Mouse (Mus musculus): ENCODE measurements around the gene Ctnnb1. TPM values are rescaled to one million over a fixed set of nuclear protein-coding genes. Genes with fewer than 3 reads are reported as not detected.

Ctnnb1 gene
- polyA plus RNA-seq, 1 experiment from 2014 or later = 436 TPM

DNA sequence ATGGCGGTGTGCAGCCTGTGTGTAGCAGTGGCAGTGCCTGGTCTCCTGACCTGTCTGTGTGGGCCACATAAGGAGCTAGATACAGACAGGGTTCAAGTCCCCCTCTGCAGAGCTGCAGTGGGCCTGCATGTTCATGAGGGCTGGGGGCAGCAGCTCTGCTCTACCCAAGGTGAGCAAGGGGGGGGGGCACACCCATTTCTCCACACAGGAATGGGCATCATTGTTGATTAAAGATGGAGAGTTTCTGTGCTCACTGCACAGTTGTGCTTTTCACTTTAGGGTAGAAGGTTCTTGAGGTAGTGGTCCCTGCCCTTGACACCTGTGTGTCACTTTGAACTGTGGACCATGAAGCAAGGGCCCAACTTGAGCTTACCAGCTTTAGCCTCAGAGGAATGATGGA, 19.8 kb downstream of the Ctnnb1 start:
- no peak for ATAC-seq (ENCODE audit: insufficient number of reproducible peaks, insufficient read depth, low FRiP score, low read depth)
- H3K4me3 ChIP-seq (ENCODE audit: control insufficient read depth in 1 of 2, insufficient read depth in 1 of 2, low read depth in 1 of 2, low read length in 2 of 2) = no peak overlapping the region
- peaks cover 6 to 47% of the 10 kb centered on the region in 2 experiments for H3K4me1 ChIP-seq (ENCODE audit: control insufficient read depth in 2 of 2, insufficient read depth in 2 of 2, low read length in 2 of 2)
- no peaks in the 10 kb centered on the region for H3K27me3 ChIP-seq (ENCODE audit: control insufficient read depth, insufficient read depth, low read length)
- H3K9ac ChIP-seq (ENCODE audit: low read length) = no peak overlapping the region
- no peaks in the 10 kb centered on the region for H3K9me3 ChIP-seq (ENCODE audit: control insufficient read depth, low read length)
- 92% methylated on average over 1 of the region's 1 CpGs for WGBS
- H3K27ac ChIP-seq (replicated peaks in 1 of 2; ENCODE audit: control insufficient read depth in 1 of 2, insufficient read depth in 1 of 2, low read depth in 2 of 2, low read length in 2 of 2) = no peak overlapping the region
- peaks cover 46% of the 10 kb centered on the region for H3K36me3 ChIP-seq (ENCODE audit: control insufficient read depth, insufficient read depth, low read length)
- no peak overlapping the region for H3K4me2 ChIP-seq (ENCODE audit: low read length)

DNA sequence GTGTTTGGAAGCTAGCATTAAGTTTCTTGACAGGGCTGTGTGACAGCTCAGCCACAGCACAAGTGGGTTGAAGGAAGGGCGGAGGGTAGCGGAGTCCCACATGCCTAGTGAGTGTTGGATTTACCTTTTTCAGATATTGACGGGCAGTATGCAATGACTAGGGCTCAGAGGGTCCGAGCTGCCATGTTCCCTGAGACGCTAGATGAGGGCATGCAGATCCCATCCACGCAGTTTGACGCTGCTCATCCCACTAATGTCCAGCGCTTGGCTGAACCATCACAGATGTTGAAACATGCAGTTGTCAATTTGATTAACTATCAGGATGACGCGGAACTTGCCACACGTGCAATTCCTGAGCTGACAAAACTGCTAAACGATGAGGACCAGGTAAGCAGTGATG, 21.7 kb downstream of the Ctnnb1 start:
- H3K36me3 ChIP-seq (ENCODE audit: control insufficient read depth, insufficient read depth, low read length) = peaks cover 65% of the 10 kb centered on the region
- H3K9me3 ChIP-seq (ENCODE audit: control insufficient read depth, low read length) = no peaks in the 10 kb centered on the region
- no peak for ATAC-seq (ENCODE audit: insufficient number of reproducible peaks, insufficient read depth, low FRiP score, low read depth)
- no peaks in the 10 kb centered on the region for H3K27me3 ChIP-seq (ENCODE audit: control insufficient read depth, insufficient read depth, low read length)
- H3K4me3 ChIP-seq (ENCODE audit: control insufficient read depth in 1 of 2, insufficient read depth in 1 of 2, low read depth in 1 of 2, low read length in 2 of 2) = no peak overlapping the region
- H3K4me2 ChIP-seq (ENCODE audit: low read length) = no peak overlapping the region
- no peak overlapping the region for H3K27ac ChIP-seq (replicated peaks in 1 of 2; ENCODE audit: control insufficient read depth in 1 of 2, insufficient read depth in 1 of 2, low read depth in 2 of 2, low read length in 2 of 2)
- 92% methylated on average over 12 of the region's 12 CpGs for WGBS
- H3K4me1 ChIP-seq (ENCODE audit: control insufficient read depth in 2 of 2, insufficient read depth in 2 of 2, low read length in 2 of 2) = peaks cover 4 to 31% of the 10 kb centered on the region in 2 experiments; a peak in 3 of 4 replicates
- H3K9ac ChIP-seq (ENCODE audit: low read length) = no peak overlapping the region

- ATAC-seq (ENCODE audit: insufficient number of reproducible peaks, insufficient read depth, low FRiP score, low read depth) = no peak
- H3K36me3 ChIP-seq (ENCODE audit: control insufficient read depth, insufficient read depth, low read length) = peaks cover 77% of the 10 kb centered on the region
- H3K4me3 ChIP-seq (ENCODE audit: control insufficient read depth in 1 of 2, insufficient read depth in 1 of 2, low read depth in 1 of 2, low read length in 2 of 2) = no peak overlapping the region
- 63% methylated on average over 3 of the region's 3 CpGs for WGBS
- H3K27ac ChIP-seq (replicated peaks in 1 of 2; ENCODE audit: control insufficient read depth in 1 of 2, insufficient read depth in 1 of 2, low read depth in 2 of 2, low read length in 2 of 2) = no peak overlapping the region
- no peak overlapping the region for H3K9ac ChIP-seq (ENCODE audit: low read length)
- H3K27me3 ChIP-seq (ENCODE audit: control insufficient read depth, insufficient read depth, low read length) = no peaks in the 10 kb centered on the region
- H3K4me1 ChIP-seq (ENCODE audit: control insufficient read depth in 2 of 2, insufficient read depth in 2 of 2, low read length in 2 of 2) = peaks cover 4 to 22% of the 10 kb centered on the region in 2 experiments; a peak in 3 of 4 replicates
- H3K9me3 ChIP-seq (ENCODE audit: control insufficient read depth, low read length) = no peaks in the 10 kb centered on the region
- no peak overlapping the region for H3K4me2 ChIP-seq (ENCODE audit: low read length)
Measured at GRCm38 (mm10) chr9:120951947-120952346, 22.9 kb downstream of the Ctnnb1 start.

- WGBS = 84% methylated on average over 5 of the region's 5 CpGs
- H3K9ac ChIP-seq (ENCODE audit: low read length) = no peak overlapping the region
- H3K9me3 ChIP-seq (ENCODE audit: control insufficient read depth, low read length) = no peaks in the 10 kb centered on the region
- peak overlapping the region in 1 of 2 experiments; percentile 11; a peak in 1 of 4 replicates for H3K27ac ChIP-seq (replicated peaks in 1 of 2; ENCODE audit: control insufficient read depth in 1 of 2, insufficient read depth in 1 of 2, low read depth in 2 of 2, low read length in 2 of 2)
- peaks cover 100% of the 10 kb centered on the region for H3K36me3 ChIP-seq (ENCODE audit: control insufficient read depth, insufficient read depth, low read length)
- no peak for ATAC-seq (ENCODE audit: insufficient number of reproducible peaks, insufficient read depth, low FRiP score, low read depth)
- no peak overlapping the region for H3K4me2 ChIP-seq (ENCODE audit: low read length)
- H3K27me3 ChIP-seq (ENCODE audit: control insufficient read depth, insufficient read depth, low read length) = no peaks in the 10 kb centered on the region
- H3K4me3 ChIP-seq (ENCODE audit: control insufficient read depth in 1 of 2, insufficient read depth in 1 of 2, low read depth in 1 of 2, low read length in 2 of 2) = no peak overlapping the region
- peaks cover 8 to 43% of the 10 kb centered on the region in 2 experiments; a peak in 3 of 4 replicates for H3K4me1 ChIP-seq (ENCODE audit: control insufficient read depth in 2 of 2, insufficient read depth in 2 of 2, low read length in 2 of 2)
Measured at GRCm38 (mm10) chr9:120958051-120958450, 29.0 kb downstream of the Ctnnb1 start.

- 0 out of 2 replicates have a peak, but pooled peaks have one; percentile 22 for ATAC-seq (ENCODE audit: insufficient number of reproducible peaks, insufficient read depth, low FRiP score, low read depth)
- Histone ChIP-seq H3K4me1 (ENCODE audit: control insufficient read depth in 2 of 2, insufficient read depth in 2 of 2, low read length in 2 of 2) (peaks cover 10 to 44% of the 10 kb centered on the region in 2 experiments; a peak in 3 of 4 replicates), H3K4me3 (ENCODE audit: control insufficient read depth in 1 of 2, insufficient read depth in 1 of 2, low read depth in 1 of 2, low read length in 2 of 2) (no peak overlapping the region), H3K4me2 (ENCODE audit: low read length) (no peak overlapping the region), H3K9me3 (ENCODE audit: control insufficient read depth, low read length) (no peaks in the 10 kb centered on the region), H3K27ac (replicated peaks in 1 of 2; ENCODE audit: control insufficient read depth in 1 of 2, insufficient read depth in 1 of 2, low read depth in 2 of 2, low read length in 2 of 2) (no peak overlapping the region), H3K9ac (ENCODE audit: low read length) (no peak overlapping the region), H3K36me3 (ENCODE audit: control insufficient read depth, insufficient read depth, low read length) (peaks cover 98% of the 10 kb centered on the region), H3K27me3 (ENCODE audit: control insufficient read depth, insufficient read depth, low read length) (no peaks in the 10 kb centered on the region)
- 29% methylated on average over 6 of the region's 6 CpGs for WGBS
Measured at GRCm38 (mm10) chr9:120958560-120958959, 29.5 kb downstream of the Ctnnb1 start.

GRCm38 (mm10) chr9:120959225-120959624, 30.2 kb downstream of the Ctnnb1 start:
- no peaks in the 10 kb centered on the region for H3K27me3 ChIP-seq (ENCODE audit: control insufficient read depth, insufficient read depth, low read length)
- H3K4me3 ChIP-seq (ENCODE audit: control insufficient read depth in 1 of 2, insufficient read depth in 1 of 2, low read depth in 1 of 2, low read length in 2 of 2) = no peak overlapping the region
- no peak for ATAC-seq (ENCODE audit: insufficient number of reproducible peaks, insufficient read depth, low FRiP score, low read depth)
- peaks cover 98% of the 10 kb centered on the region for H3K36me3 ChIP-seq (ENCODE audit: control insufficient read depth, insufficient read depth, low read length)
- no peak overlapping the region for H3K4me2 ChIP-seq (ENCODE audit: low read length)
- H3K9me3 ChIP-seq (ENCODE audit: control insufficient read depth, low read length) = no peaks in the 10 kb centered on the region
- peaks cover 15 to 43% of the 10 kb centered on the region in 2 experiments; a peak in 3 of 4 replicates for H3K4me1 ChIP-seq (ENCODE audit: control insufficient read depth in 2 of 2, insufficient read depth in 2 of 2, low read length in 2 of 2)
- 82% methylated on average over 4 of the region's 4 CpGs for WGBS
- H3K9ac ChIP-seq (ENCODE audit: low read length) = no peak overlapping the region
- H3K27ac ChIP-seq (replicated peaks in 1 of 2; ENCODE audit: control insufficient read depth in 1 of 2, insufficient read depth in 1 of 2, low read depth in 2 of 2, low read length in 2 of 2) = no peak overlapping the region

- H3K9me3 ChIP-seq (ENCODE audit: control insufficient read depth, low read length) = no peaks in the 10 kb centered on the region
- no peak for ATAC-seq (ENCODE audit: insufficient number of reproducible peaks, insufficient read depth, low FRiP score, low read depth)
- peaks cover 98% of the 10 kb centered on the region for H3K36me3 ChIP-seq (ENCODE audit: control insufficient read depth, insufficient read depth, low read length)
- WGBS = 65% methylated on average over 4 of the region's 4 CpGs
- no peak overlapping the region for H3K4me2 ChIP-seq (ENCODE audit: low read length)
- no peak overlapping the region for H3K4me3 ChIP-seq (ENCODE audit: control insufficient read depth in 1 of 2, insufficient read depth in 1 of 2, low read depth in 1 of 2, low read length in 2 of 2)
- no peak overlapping the region for H3K9ac ChIP-seq (ENCODE audit: low read length)
- H3K4me1 ChIP-seq (ENCODE audit: control insufficient read depth in 2 of 2, insufficient read depth in 2 of 2, low read length in 2 of 2) = peaks cover 16 to 51% of the 10 kb centered on the region in 2 experiments; a peak in 3 of 4 replicates
- no peaks in the 10 kb centered on the region for H3K27me3 ChIP-seq (ENCODE audit: control insufficient read depth, insufficient read depth, low read length)
- H3K27ac ChIP-seq (replicated peaks in 1 of 2; ENCODE audit: control insufficient read depth in 1 of 2, insufficient read depth in 1 of 2, low read depth in 2 of 2, low read length in 2 of 2) = no peak overlapping the region
Measured at GRCm38 (mm10) chr9:120960611-120961010, 31.6 kb downstream of the Ctnnb1 start.

- H3K4me3 ChIP-seq (ENCODE audit: control insufficient read depth in 1 of 2, insufficient read depth in 1 of 2, low read depth in 1 of 2, low read length in 2 of 2) = no peak overlapping the region
- no peak for ATAC-seq (ENCODE audit: insufficient number of reproducible peaks, insufficient read depth, low FRiP score, low read depth)
- H3K27ac ChIP-seq (replicated peaks in 1 of 2; ENCODE audit: control insufficient read depth in 1 of 2, insufficient read depth in 1 of 2, low read depth in 2 of 2, low read length in 2 of 2) = no peak overlapping the region
- no peaks in the 10 kb centered on the region for H3K27me3 ChIP-seq (ENCODE audit: control insufficient read depth, insufficient read depth, low read length)
- peaks cover 16 to 55% of the 10 kb centered on the region in 2 experiments; a peak in 3 of 4 replicates for H3K4me1 ChIP-seq (ENCODE audit: control insufficient read depth in 2 of 2, insufficient read depth in 2 of 2, low read length in 2 of 2)
- H3K9me3 ChIP-seq (ENCODE audit: control insufficient read depth, low read length) = no peaks in the 10 kb centered on the region
- 0 out of 2 replicates have a peak overlapping the region, but pooled peaks have one; percentile 8 for H3K9ac ChIP-seq (ENCODE audit: low read length)
- 54% methylated on average over 3 of the region's 3 CpGs for whole genome bisulfite sequencing
- H3K36me3 ChIP-seq (ENCODE audit: control insufficient read depth, insufficient read depth, low read length) = peaks cover 98% of the 10 kb centered on the region
- H3K4me2 ChIP-seq (ENCODE audit: low read length) = no peak overlapping the region
Measured at GRCm38 (mm10) chr9:120961466-120961865, 32.5 kb downstream of the Ctnnb1 start.
